Mouse (Mus musculus): ENCODE results near the gene 1700017D01Rik.
"Not testable (repeated sequence)": the region's sequence is repeated elsewhere in the genome, so short reads cannot be mapped to it uniquely, and the experiment has no call there.

1700017D01Rik gene

GRCm38 (mm10) chr19:11130776-11131175 is at the start of gene 1700017D01Rik:
Gene 1700017D01Rik (minus strand): TSS chr19:11130876.
- not testable (repeated sequence) for DNase-seq (ENCODE audit: low read depth)

- no peak for DNase-seq (ENCODE audit: low read depth)
Measured at GRCm38 (mm10) chr19:11177464-11177863, 46.8 kb upstream of the 1700017D01Rik start.

- peak; percentile 7 for DNase-seq (ENCODE audit: low read depth)
Measured at GRCm38 (mm10) chr19:11165172-11165571, 34.5 kb upstream of the 1700017D01Rik start, which contains the start of gene 1700025F22Rik. Gene 1700025F22Rik (minus strand): TSS chr19:11165320.

GRCm38 (mm10) chr19:11157890-11158289 is 27.2 kb upstream of the 1700017D01Rik start:
- DNase-seq (ENCODE audit: low read depth) = not testable (repeated sequence)

DNA sequence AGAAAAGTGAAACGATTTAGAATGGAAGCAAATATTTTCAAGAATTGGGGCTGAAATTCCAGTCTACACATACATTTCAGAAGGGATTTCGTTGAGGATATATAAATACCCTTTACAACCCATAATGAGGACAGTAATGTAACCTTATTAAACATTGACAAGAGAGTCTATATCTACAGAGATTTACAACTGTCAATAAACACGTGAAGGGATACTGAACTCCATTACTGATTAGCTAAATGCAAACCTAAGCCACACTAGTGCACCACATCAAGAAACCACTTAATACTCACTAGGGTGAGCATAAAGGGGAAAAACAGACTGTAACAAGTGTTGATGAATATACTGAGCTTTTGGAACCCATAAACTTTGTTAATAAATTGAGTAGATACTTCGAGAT is 4.7 kb upstream of the 1700017D01Rik start:
- DNase-seq (ENCODE audit: low read depth) = no peak

DNA sequence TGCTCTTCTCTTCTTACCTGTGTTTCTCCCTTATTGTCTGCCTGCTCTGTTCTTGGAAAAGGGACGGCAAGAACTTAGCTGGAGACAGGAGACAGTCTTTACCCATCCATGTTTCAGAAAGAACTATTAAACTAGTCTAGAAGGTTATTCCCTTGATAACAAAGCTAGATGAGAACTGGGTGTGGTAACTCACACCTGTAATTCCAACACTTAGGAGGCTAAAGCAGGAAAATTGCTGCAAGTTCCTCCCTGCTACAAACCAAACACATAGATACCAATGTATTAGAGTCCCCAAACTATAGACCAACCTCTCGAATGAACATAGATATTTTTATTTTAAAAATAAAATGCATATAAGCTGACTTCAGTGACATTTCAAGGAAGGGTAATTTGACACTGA is 4.2 kb upstream of the 1700017D01Rik start:
- no peak for DNase-seq (ENCODE audit: low read depth)

GRCm38 (mm10) chr19:11129702-11130101 is 974 bp downstream of the 1700017D01Rik start:
- peak; percentile 10 for DNase-seq (ENCODE audit: low read depth)

DNA sequence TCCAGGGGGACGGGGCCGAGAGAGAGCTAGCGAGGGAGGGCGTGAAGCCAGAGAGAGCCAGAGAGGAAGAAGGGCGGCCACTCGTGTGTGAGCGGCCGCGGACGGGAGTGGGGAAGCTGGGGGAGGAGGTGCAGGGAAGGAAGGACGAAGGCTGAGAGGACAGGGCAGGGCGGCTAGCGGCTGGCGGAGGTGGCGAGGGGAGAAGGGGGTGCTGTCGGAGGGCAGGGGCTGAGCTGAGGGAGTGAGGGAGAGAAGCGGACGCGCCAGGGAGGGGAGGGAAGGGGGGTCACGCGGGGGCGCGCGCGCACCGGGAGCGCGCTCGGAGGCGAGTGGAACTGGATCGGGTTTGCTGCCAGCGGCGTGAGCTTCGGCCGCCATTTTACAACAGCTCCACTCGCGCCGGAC is 9.7 kb downstream of the 1700017D01Rik start:
- not testable (repeated sequence) for DNase-seq (ENCODE audit: low read depth)

DNA sequence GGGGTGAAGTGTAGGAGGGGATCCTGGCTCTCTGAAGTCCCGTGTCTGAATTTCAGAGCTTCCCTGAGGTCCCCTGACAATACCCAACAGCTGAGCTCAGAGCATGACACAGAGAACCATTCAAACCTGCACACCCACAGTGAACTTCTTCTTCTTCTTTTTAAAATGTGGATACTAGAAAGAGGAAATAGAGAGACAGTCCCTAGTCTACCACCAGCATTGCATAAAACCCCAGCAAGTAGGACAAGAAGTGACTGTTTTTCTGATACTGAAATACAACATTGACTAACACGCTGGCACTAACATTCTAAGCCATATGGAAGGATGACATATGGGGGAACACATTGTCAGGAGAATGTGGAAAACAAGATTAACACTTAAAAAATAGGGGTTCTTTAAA is 11.3 kb downstream of the 1700017D01Rik start:
- no peak for DNase-seq (ENCODE audit: low read depth)

- DNase-seq (ENCODE audit: low read depth) = peak; percentile 19
Measured at GRCm38 (mm10) chr19:11107746-11108145, 22.9 kb downstream of the 1700017D01Rik start.

- no peak for DNase-seq (ENCODE audit: low read depth)
Measured at GRCm38 (mm10) chr19:11101880-11102279, 28.8 kb downstream of the 1700017D01Rik start.

- no peak for DNase-seq (ENCODE audit: low read depth)
Measured at GRCm38 (mm10) chr19:11098401-11098800, 32.3 kb downstream of the 1700017D01Rik start.

GRCm38 (mm10) chr19:11092131-11092530 is 38.5 kb downstream of the 1700017D01Rik start:
- not testable (repeated sequence) for DNase-seq (ENCODE audit: low read depth)

- no peak for DNase-seq (ENCODE audit: low read depth)
Measured at GRCm38 (mm10) chr19:11080934-11081333, 49.7 kb downstream of the 1700017D01Rik start, which contains the start of gene Ms4a8a. Gene Ms4a8a (minus strand): TSS chr19:11081102.

DNA sequence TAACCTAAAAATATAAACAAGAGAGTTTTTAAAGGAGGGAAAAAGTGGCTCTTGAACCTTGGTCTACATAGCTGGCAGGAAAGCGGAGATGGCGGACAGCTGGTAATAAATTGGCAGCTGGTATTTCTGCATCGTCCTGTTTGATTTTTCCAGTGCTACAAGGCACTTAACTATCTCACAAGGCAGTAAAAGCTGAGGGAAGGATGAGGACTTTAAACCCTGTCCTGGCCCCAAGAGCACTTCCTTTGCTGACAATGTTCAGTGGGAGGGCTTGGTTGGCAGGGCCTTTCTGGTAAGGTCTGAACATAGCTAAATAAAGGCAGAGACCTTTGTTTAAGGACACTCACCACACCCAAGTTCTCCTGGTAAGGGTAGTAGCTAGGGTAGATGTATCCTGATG is 60.3 kb downstream of the 1700017D01Rik start:
- no peak for DNase-seq (ENCODE audit: low read depth)

DNA sequence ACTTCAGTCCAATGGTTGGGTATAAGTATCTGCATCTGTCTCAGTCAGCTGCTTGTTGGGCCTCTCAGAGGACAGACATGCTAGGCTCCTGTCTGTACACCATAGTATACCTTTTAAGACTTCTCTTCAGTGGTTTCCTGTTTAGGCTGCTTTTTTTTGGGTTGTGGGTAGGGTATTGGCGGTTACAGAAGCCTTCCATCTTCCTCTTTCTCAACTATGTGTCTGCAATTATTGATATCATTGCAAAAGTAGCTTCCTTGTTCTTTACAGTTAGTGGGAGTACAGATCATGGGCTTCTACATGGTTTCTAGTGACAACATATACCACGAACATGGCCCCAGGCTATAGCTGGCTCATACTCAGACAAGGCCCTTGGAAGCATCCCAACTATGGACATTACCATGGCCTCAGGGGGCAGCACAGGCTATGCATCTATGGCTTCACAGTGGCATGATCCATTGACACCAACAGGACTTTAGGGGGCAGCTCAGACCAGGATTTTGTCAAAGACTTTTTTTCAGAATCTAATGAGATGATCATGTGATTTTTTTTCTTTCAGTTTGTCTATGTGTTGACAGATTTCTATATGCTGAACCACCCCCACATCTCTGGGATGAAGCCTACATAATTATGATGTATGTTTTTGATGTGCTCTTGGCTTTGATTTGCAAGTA is 65.3 kb downstream of the 1700017D01Rik start:
- peak; percentile 58 for DNase-seq (ENCODE audit: low read depth)

- no peak for DNase-seq (ENCODE audit: low read depth)
Measured at GRCm38 (mm10) chr19:11060900-11061299, 69.8 kb downstream of the 1700017D01Rik start.

- no peak for DNase-seq (ENCODE audit: low read depth)
Measured at GRCm38 (mm10) chr19:11059967-11060366, 70.7 kb downstream of the 1700017D01Rik start.

DNA sequence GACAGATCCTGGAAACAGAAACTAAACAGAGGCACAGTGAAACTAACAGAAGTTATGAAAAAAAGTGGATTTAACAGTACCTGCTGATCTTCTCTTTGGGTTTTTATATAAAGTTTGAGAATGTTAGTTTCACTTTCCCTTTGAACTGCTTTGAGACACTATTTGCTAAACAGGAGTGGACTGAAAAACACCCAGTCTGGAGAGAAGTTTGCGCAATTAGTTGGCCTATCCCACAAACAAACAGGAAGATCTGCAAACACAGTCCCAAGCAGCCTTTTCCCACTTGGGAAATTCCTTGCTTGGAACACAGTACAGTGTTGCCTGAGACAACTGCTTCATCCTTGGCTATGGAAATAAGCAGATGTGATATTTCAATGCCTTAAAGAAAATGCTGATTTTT is 75.0 kb downstream of the 1700017D01Rik start:
- DNase-seq (ENCODE audit: low read depth) = peak; percentile 11

GRCm38 (mm10) chr19:11053277-11053676 is 77.4 kb downstream of the 1700017D01Rik start:
- DNase-seq (ENCODE audit: low read depth) = no peak

- no peak for DNase-seq (ENCODE audit: low read depth)
Measured at GRCm38 (mm10) chr19:11052877-11053276, 77.8 kb downstream of the 1700017D01Rik start.

GRCm38 (mm10) chr19:11050286-11050685 is 80.4 kb downstream of the 1700017D01Rik start:
- no peak for DNase-seq (ENCODE audit: low read depth)

GRCm38 (mm10) chr19:11049426-11049825 is 81.2 kb downstream of the 1700017D01Rik start:
- no peak for DNase-seq (ENCODE audit: low read depth)

DNA sequence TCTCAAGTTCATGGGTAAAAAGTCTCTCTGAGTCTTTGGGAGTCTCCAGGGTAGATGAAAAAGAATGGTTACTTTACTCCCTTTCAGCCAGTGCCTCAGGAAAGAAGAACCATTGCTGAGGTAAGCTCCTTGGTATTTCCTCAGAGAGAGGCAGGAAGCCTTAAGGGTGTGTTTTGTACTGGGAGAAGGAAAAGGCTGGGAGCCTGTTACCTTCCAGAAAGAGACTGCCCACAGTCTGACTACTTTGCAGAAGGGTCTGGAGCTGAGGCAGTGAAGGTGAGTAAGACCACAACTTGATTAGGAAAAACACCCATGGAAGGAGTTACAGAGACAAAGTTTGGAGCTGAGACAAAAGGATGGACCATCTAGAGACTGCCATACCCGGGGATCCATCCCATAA is 82.2 kb downstream of the 1700017D01Rik start:
- DNase-seq (ENCODE audit: low read depth) = no peak
